Mouse (Mus musculus) midbrain, postnatal 0 days (tissue): Measurements from ENCODE around the gene Cdk6. TPM values are rescaled to one million over a fixed set of nuclear protein-coding genes. Genes with fewer than 3 reads are reported as not detected.
A peak's percentile ranks its signal among the peaks of the same experiment; 100 is the strongest.
"Not testable (repeated sequence)": the region's sequence is repeated elsewhere in the genome, so short reads cannot be mapped to it uniquely, and the experiment has no call there.

Source experiments
- ATAC-seq: fragments of 200-750 bp; cut with Nextera tagmentation; 2 replicates; pipeline ENCODE4 v1.8.0; 2017; ENCODE audit warnings: moderate number of reproducible peaks, mild to moderate bottlenecking, moderate TSS enrichment, moderate library complexity; ENCODE audit not compliant: low FRiP score
- DNase-seq: peaks from one replicate; pipeline ENCODE4 v3.0.0-alpha.2; 2015; ENCODE audit warnings: low spot score
- H3K27ac ChIP-seq: fragments of 300-500 bp; sonication (generic); 2 replicates; pipeline ENCODE4 v1.5.1; 2014; ENCODE audit warnings: low read depth, mild to moderate bottlenecking, low read length, mixed read lengths
- H3K27me3 ChIP-seq: fragments of 300-500 bp; sonication (generic); 2 replicates; pipeline ENCODE4 v1.6.1; 2014; ENCODE audit warnings: low read length, control low read depth, mixed read lengths; ENCODE audit not compliant: insufficient read depth
- H3K36me3 ChIP-seq: fragments of 300-500 bp; sonication (generic); 2 replicates; pipeline ENCODE4 v1.6.1; 2014; ENCODE audit warnings: low read length, control low read depth, mixed read lengths; ENCODE audit not compliant: insufficient read depth
- H3K4me1 ChIP-seq: fragments of 300-500 bp; sonication (generic); 2 replicates; pipeline ENCODE4 v1.6.1; 2014; ENCODE audit warnings: mild to moderate bottlenecking, control low read depth, antibody characterized with exemption, low read length, mixed read lengths; ENCODE audit not compliant: insufficient read depth
- H3K4me2 ChIP-seq: fragments of 300-500 bp; sonication (generic); 2 replicates; pipeline ENCODE4 v1.6.1; 2014; ENCODE audit warnings: low read depth, mild to moderate bottlenecking, low read length, mixed read lengths; ENCODE audit not compliant: poor library complexity, severe bottlenecking
- H3K4me3 ChIP-seq: fragments of 300-500 bp; sonication (generic); 2 replicates; pipeline ENCODE4 v1.5.1; 2014; ENCODE audit warnings: low read depth, mild to moderate bottlenecking, low read length, moderate library complexity
- H3K9ac ChIP-seq: fragments of 300-500 bp; sonication (generic); replicated peaks from 2 replicates; pipeline ENCODE4 v1.6.1; 2014; ENCODE audit warnings: mild to moderate bottlenecking, low read length, moderate library complexity, mixed read lengths; ENCODE audit not compliant: poor library complexity, severe bottlenecking
- H3K9me3 ChIP-seq: fragments of 300-500 bp; sonication (generic); 2 replicates; pipeline ENCODE4 v1.6.1; 2016; ENCODE audit warnings: low read length, control low read depth
- CTCF ChIP-seq: IDR thresholded peaks from 2 replicates; pipeline ENCODE4 v1.5.1; 2016; ENCODE audit warnings: antibody characterized with exemption, mild to moderate bottlenecking
- WGBS: fragments of 180-500 bp; shearing (Covaris S2); extraction: QIAGEN DNeasy Blood & Tissue Kit; methylation state at CpG from one replicate; pipeline ENCODE4 v1.1.7; 2014; 5-methylcytosine and 5-hydroxymethylcytosine counted together
- polyA plus RNA-seq: library from polyadenylated mRNA; unstranded; fragments of >200 nt; fragmentation: Nextera tagmentation; extraction: Ambion mirVana; gene quantifications from 2 replicates; pipeline ENCODE4 v1.2.1, GENCODE M21; 2015
- total RNA-seq: library from RNA; depleted of rRNA; stranded (reverse); fragments of >200 nt; gene quantifications from 2 replicates; pipeline ENCODE4 v1.2.3, GENCODE M21; 2014

Cdk6 gene
- total and polyA plus RNA-seq, 2 experiments from 2014 or later, result 4.0 to 7.1 TPM

GRCm38 (mm10) chr5:3420094-3420831 lies 79.0 kb downstream of the Cdk6 start:
- DNase-seq (no peak), ATAC-seq (no peak)
- 90% methylated on average over 10 of the region's 10 CpGs for WGBS

GRCm38 (mm10) chr5:3420832-3421228 lies 79.5 kb downstream of the Cdk6 start:
- Histone ChIP-seq H3K9me3 (no peaks in the 10 kb centered on the region), H3K4me3 (no peak overlapping the region), H3K4me2 (no peak overlapping the region), H3K27me3 (no peaks in the 10 kb centered on the region), H3K9ac (no peak overlapping the region), H3K36me3 (no peaks in the 10 kb centered on the region), H3K4me1 (no peaks in the 10 kb centered on the region), H3K27ac (no peak overlapping the region)
- no peak for DNase-seq
- no peak for ATAC-seq
- TF ChIP-seq CTCF, result no peak
- 82% methylated on average over 3 of the region's 3 CpGs for WGBS

More at GRCm38 (mm10) chr5:3420094-3420831, 79.0 kb downstream of the Cdk6 start:
- H3K27ac ChIP-seq, result no peak overlapping the region
- no peaks in the 10 kb centered on the region for H3K27me3 ChIP-seq
- no peak overlapping the region for H3K4me3 ChIP-seq
- no peak for TF ChIP-seq CTCF
- H3K9me3 ChIP-seq, result no peaks in the 10 kb centered on the region
- no peak overlapping the region for H3K9ac ChIP-seq
- H3K36me3 ChIP-seq, result no peaks in the 10 kb centered on the region
- H3K4me2 ChIP-seq, result no peak overlapping the region
- no peaks in the 10 kb centered on the region for H3K4me1 ChIP-seq

- not testable (repeated sequence) for DNase-seq, H3K4me1 ChIP-seq, H3K4me3 ChIP-seq, H3K27me3 ChIP-seq, H3K36me3 ChIP-seq, H3K4me2 ChIP-seq, H3K9ac ChIP-seq, ATAC-seq, H3K9me3 ChIP-seq, H3K27ac ChIP-seq
- 78% methylated on average over 19 of the region's 20 CpGs for WGBS
Observed at GRCm38 (mm10) chr5:3433131-3433700, 91.9 kb downstream of the Cdk6 start.

- H3K4me1 ChIP-seq, H3K9ac ChIP-seq, H3K4me3 ChIP-seq, DNase-seq, H3K9me3 ChIP-seq, H3K27me3 ChIP-seq, H3K27ac ChIP-seq, H3K4me2 ChIP-seq, ATAC-seq, H3K36me3 ChIP-seq: not testable (repeated sequence)
- 97% methylated on average over 5 of the region's 5 CpGs for WGBS
Observed at GRCm38 (mm10) chr5:3434105-3434504, 92.8 kb downstream of the Cdk6 start.

GRCm38 (mm10) chr5:3438453-3439003 lies 97.2 kb downstream of the Cdk6 start:
- not testable (repeated sequence) for H3K27ac ChIP-seq, H3K4me3 ChIP-seq
- WGBS, result 93% methylated on average over 9 of the region's 9 CpGs

GRCm38 (mm10) chr5:3439386-3439785 lies 98.1 kb downstream of the Cdk6 start:
- not testable (repeated sequence) for H3K4me1 ChIP-seq, H3K9me3 ChIP-seq, H3K27me3 ChIP-seq, H3K9ac ChIP-seq, H3K27ac ChIP-seq, H3K4me3 ChIP-seq, H3K36me3 ChIP-seq, DNase-seq, ATAC-seq, H3K4me2 ChIP-seq
- 87% methylated on average over 6 of the region's 6 CpGs for WGBS

More at GRCm38 (mm10) chr5:3438453-3439003, 97.2 kb downstream of the Cdk6 start:
- not testable (repeated sequence) for H3K9me3 ChIP-seq, H3K9ac ChIP-seq, H3K4me1 ChIP-seq, DNase-seq, H3K27me3 ChIP-seq, ATAC-seq, H3K4me2 ChIP-seq, H3K36me3 ChIP-seq

- H3K36me3 ChIP-seq, DNase-seq, H3K27me3 ChIP-seq, H3K9ac ChIP-seq, H3K27ac ChIP-seq, ATAC-seq, H3K4me1 ChIP-seq, H3K4me2 ChIP-seq, H3K4me3 ChIP-seq, H3K9me3 ChIP-seq: not testable (repeated sequence)
- 93% methylated on average over 3 of the region's 3 CpGs for WGBS
Observed at GRCm38 (mm10) chr5:3442524-3442923, 101.2 kb downstream of the Cdk6 start.

GRCm38 (mm10) chr5:3451233-3451632 lies 109.9 kb downstream of the Cdk6 start:
- not testable (repeated sequence) for H3K9ac ChIP-seq, H3K4me3 ChIP-seq, ATAC-seq, H3K9me3 ChIP-seq, H3K4me2 ChIP-seq, H3K36me3 ChIP-seq, H3K4me1 ChIP-seq, H3K27ac ChIP-seq, H3K27me3 ChIP-seq
- DNase-seq, result peak; percentile 6
- 35% methylated on average over 9 of the region's 9 CpGs for WGBS
